In the genomic region with DNA sequence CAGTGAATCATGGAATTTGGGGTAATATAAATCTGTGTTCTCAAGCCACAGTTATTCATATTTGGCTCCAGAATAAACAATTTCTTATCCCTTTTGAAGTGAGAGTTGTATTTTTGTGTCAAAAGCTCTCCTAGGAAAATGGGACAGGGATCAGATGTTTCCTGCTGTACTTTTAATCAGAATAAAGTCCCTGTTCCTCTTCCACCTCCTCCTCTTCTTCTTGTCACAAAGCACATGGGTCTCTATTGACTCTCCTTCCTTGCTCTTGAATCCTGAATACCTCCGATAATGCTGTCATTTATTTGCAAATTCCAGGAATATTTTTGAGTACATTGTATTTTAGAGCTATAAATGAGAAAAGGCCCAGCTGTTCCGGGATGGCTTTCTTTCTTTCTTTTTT, we compare ENCODE assay signal across 18 mouse cellular contexts.
A peak's percentile ranks its signal among the peaks of the same experiment; 100 is the strongest.
DNase-seq lines count a peak whose midpoint lies in the region; ATAC-seq and TF ChIP-seq lines count a peak whose summit lies in the region.
"Had no signal": no experiment of that assay in that cellular context is flagged by ENCODE, and none has a peak within 500 bp of the region (broad histone marks: within the 10 kb centered on the region; RNA-seq: fewer than 3 reads in every experiment).

No protein-coding gene starts in this region.

- H3K9ac ChIP-seq in kidney, embryonic 15.5 days, result no peak overlapping the region
- H3K9ac ChIP-seq in lung, embryonic 14.5 days, result no peak overlapping the region
- no peak overlapping the region for H3K9ac ChIP-seq in midbrain, embryonic 11.5 days (ENCODE audit: low read length)
- no peak overlapping the region for H3K9ac ChIP-seq in midbrain, embryonic 13.5 days (replicated peaks)
- H3K9ac ChIP-seq: embryonic facial prominence, embryonic 12.5 days; forebrain, embryonic 15.5 days; heart, embryonic 13.5 days had no signal

- TF ChIP-seq CTCF in lung, embryonic 14.5 days (IDR thresholded peaks at IDR 0.05; ENCODE audit: low read depth), result no peak

- H3K9me3 ChIP-seq in kidney, embryonic 15.5 days (replicated peaks), result no peaks in the 10 kb centered on the region
- H3K9me3 ChIP-seq in lung, embryonic 14.5 days (ENCODE audit: low read depth, low read length), result no peaks in the 10 kb centered on the region; the same call in 1 of the 2 replicates
- H3K9me3 ChIP-seq in midbrain, embryonic 11.5 days (ENCODE audit: control insufficient read depth, low read length), result no peaks in the 10 kb centered on the region; the same call in 1 of the 2 replicates
- H3K9me3 ChIP-seq in midbrain, embryonic 13.5 days, result no peaks in the 10 kb centered on the region
- H3K9me3 ChIP-seq: embryonic facial prominence, embryonic 12.5 days; forebrain, embryonic 15.5 days had no signal

- no peaks in the 10 kb centered on the region for H3K4me1 ChIP-seq in kidney, embryonic 15.5 days
- H3K4me1 ChIP-seq in lung, embryonic 14.5 days (ENCODE audit: insufficient read depth), result no peaks in the 10 kb centered on the region
- no peaks in the 10 kb centered on the region for H3K4me1 ChIP-seq in midbrain, embryonic 11.5 days (ENCODE audit: control insufficient read depth, insufficient read depth, low read length)
- H3K4me1 ChIP-seq in midbrain, embryonic 13.5 days (replicated peaks), result no peaks in the 10 kb centered on the region
- H3K4me1 ChIP-seq: embryonic facial prominence, embryonic 12.5 days; forebrain, embryonic 15.5 days; heart, embryonic 13.5 days had no signal

- 0 out of 2 replicates have a peak overlapping the region, but pooled peaks have one; percentile 28 for H3K27ac ChIP-seq in kidney, embryonic 15.5 days
- H3K27ac ChIP-seq in lung, embryonic 14.5 days (ENCODE audit: low read depth), result no peak overlapping the region
- H3K27ac ChIP-seq in midbrain, embryonic 11.5 days (ENCODE audit: low read depth, low read length), result no peak overlapping the region
- no peak overlapping the region for H3K27ac ChIP-seq in midbrain, embryonic 13.5 days
- H3K27ac ChIP-seq: embryonic facial prominence, embryonic 12.5 days; forebrain, embryonic 15.5 days; heart, embryonic 13.5 days had no signal

- no peak overlapping the region for H3K4me2 ChIP-seq in kidney, embryonic 15.5 days
- H3K4me2 ChIP-seq in lung, embryonic 14.5 days, result no peak overlapping the region
- no peak overlapping the region for H3K4me2 ChIP-seq in midbrain, embryonic 11.5 days
- H3K4me2 ChIP-seq in midbrain, embryonic 13.5 days (replicated peaks), result no peak overlapping the region
- H3K4me2 ChIP-seq: embryonic facial prominence, embryonic 12.5 days; forebrain, embryonic 15.5 days; heart, embryonic 13.5 days had no signal

- no peaks in the 10 kb centered on the region for H3K27me3 ChIP-seq in kidney, embryonic 15.5 days
- H3K27me3 ChIP-seq in lung, embryonic 14.5 days (ENCODE audit: insufficient read depth, low read length), result no peaks in the 10 kb centered on the region
- H3K27me3 ChIP-seq in midbrain, embryonic 11.5 days (ENCODE audit: control insufficient read depth, insufficient read depth, low read length), result no peaks in the 10 kb centered on the region
- no peaks in the 10 kb centered on the region for H3K27me3 ChIP-seq in midbrain, embryonic 13.5 days
- H3K27me3 ChIP-seq: CH12.LX; embryonic facial prominence, embryonic 12.5 days; forebrain, embryonic 15.5 days; heart, embryonic 13.5 days had no signal

- DNase-seq in kidney, postnatal 36 days, result no peak
- peak; percentile 53 for DNase-seq in lung, embryonic 14.5 days
- no peak for DNase-seq in lung, adult 18-20 months
- DNase-seq in midbrain, embryonic 11.5 days (ENCODE audit: low spot score, missing footprints), result peak; percentile 41
- DNase-seq: adrenal gland, adult 8-10 months; adrenal gland, postnatal 36 days; cerebellum, adult 11 months; cerebellum, adult 8-10 months; cerebellum, postnatal 14 days; gastrocnemius, postnatal 36 days; heart, adult 11 months; heart, postnatal 36 days had no signal

- no peak for ATAC-seq in kidney, embryonic 15.5 days (replicated peaks; ENCODE audit: low FRiP score)
- peak; percentile 56; the same call in 1 of the 2 replicates for ATAC-seq in lung, embryonic 14.5 days (ENCODE audit: insufficient read depth)
- ATAC-seq in midbrain, embryonic 11.5 days (ENCODE audit: low FRiP score), result no peak
- no peak for ATAC-seq in midbrain, embryonic 13.5 days
- ATAC-seq: forebrain, embryonic 15.5 days had no signal

- H3K4me3 ChIP-seq in kidney, embryonic 15.5 days (replicated peaks), result no peak overlapping the region
- no peak overlapping the region for H3K4me3 ChIP-seq in lung, embryonic 14.5 days (ENCODE audit: low read depth, low read length)
- H3K4me3 ChIP-seq in midbrain, embryonic 11.5 days (ENCODE audit: low read depth, low read length), result no peak overlapping the region
- H3K4me3 ChIP-seq in midbrain, embryonic 13.5 days (replicated peaks), result no peak overlapping the region
- H3K4me3 ChIP-seq: embryonic facial prominence, embryonic 12.5 days; forebrain, embryonic 15.5 days; heart, embryonic 13.5 days had no signal

- 73% methylated on average over 2 of the region's 2 CpGs for WGBS in kidney, embryonic 15.5 days
- 15% methylated on average over 2 of the region's 2 CpGs for WGBS in lung, embryonic 14.5 days
- 75% methylated on average over 2 of the region's 2 CpGs for WGBS in midbrain, embryonic 11.5 days
- 72% methylated on average over 2 of the region's 2 CpGs for WGBS in midbrain, embryonic 13.5 days

- no peaks in the 10 kb centered on the region for H3K36me3 ChIP-seq in kidney, embryonic 15.5 days
- H3K36me3 ChIP-seq in lung, embryonic 14.5 days (ENCODE audit: insufficient read depth), result no peaks in the 10 kb centered on the region
- no peaks in the 10 kb centered on the region for H3K36me3 ChIP-seq in midbrain, embryonic 11.5 days (ENCODE audit: control insufficient read depth, insufficient read depth, low read length)
- no peaks in the 10 kb centered on the region for H3K36me3 ChIP-seq in midbrain, embryonic 13.5 days
- H3K36me3 ChIP-seq: embryonic facial prominence, embryonic 12.5 days; forebrain, embryonic 15.5 days; heart, embryonic 13.5 days had no signal

Comparison
In these comparisons a context has a peak if more than half of its experiments do, and no peak if none do; other contexts are left out.
1. DNase-seq: peak in lung, embryonic 14.5 days (single experiment) and midbrain, embryonic 11.5 days (single experiment); none in kidney, postnatal 36 days (0 of 2) and lung, adult 18-20 months (0 of 2).